ENCODE assay signal across 8 mouse cellular contexts in the genomic region with DNA sequence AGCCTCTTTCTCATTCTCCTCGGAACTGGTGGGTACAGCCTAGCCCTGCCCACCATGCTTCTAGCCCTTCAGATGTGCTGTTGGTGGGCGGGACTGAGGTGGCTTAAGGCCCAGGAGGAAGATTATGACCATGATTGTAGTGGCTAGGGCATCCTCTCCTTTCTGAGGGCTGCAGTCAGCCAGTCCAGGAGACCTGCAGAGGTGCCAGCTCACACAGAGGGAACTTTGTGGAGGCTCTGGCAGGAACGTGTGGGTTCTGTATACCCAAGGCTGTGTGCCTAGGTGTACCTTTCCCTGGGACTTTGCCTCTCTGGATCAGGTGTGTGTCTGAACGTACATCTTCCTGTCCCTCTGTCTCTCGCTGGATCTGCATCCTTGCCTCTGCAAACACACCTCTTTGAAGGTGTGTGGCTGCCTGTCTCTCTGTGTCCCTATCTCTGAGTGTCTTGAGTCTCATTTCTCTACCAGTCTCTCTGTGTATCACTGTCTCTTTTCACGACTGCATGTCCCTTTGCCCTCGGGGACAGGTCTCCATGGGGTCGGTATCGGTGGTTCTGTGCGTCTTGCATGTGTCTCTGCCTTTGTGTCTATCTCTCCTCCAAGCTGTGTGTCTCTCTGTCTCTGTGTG. TPM values are rescaled to one million over a fixed set of nuclear protein-coding genes. Genes with fewer than 3 reads are reported as not detected.
DNase-seq lines count a peak whose midpoint lies in the region; ATAC-seq and TF ChIP-seq lines count a peak whose summit lies in the region.

No protein-coding gene starts in this region.

- intact Hi-C loops in left cerebral cortex, postnatal 25 days (cut with DNase I) = no loop called here
- intact Hi-C loops in left cerebral cortex, postnatal 14 days (cut with DNase I) = no loop called here
- intact Hi-C loops in left cerebral cortex, postnatal 4 days (cut with DNase I) = no loop called here

- WGBS in forebrain, embryonic 12.5 days = 10% methylated on average over 10 of the region's 10 CpGs
- 25% methylated on average over 10 of the region's 10 CpGs for WGBS in liver, embryonic 12.5 days (ENCODE audit: insufficient replicate concordance)

- H3K4me2 ChIP-seq in forebrain, embryonic 12.5 days = peak overlapping the region; percentile 81
- H3K4me2 ChIP-seq in liver, embryonic 12.5 days = peak overlapping the region; percentile 80

- no peak for ATAC-seq in forebrain, embryonic 12.5 days (ENCODE audit: low FRiP score)
- no peak; the same call in 1 of the 2 replicates for ATAC-seq in liver, embryonic 12.5 days

- peak overlapping the region; percentile 77 for H3K4me3 ChIP-seq in forebrain, embryonic 12.5 days (replicated peaks)
- peak overlapping the region; percentile 52 for H3K4me3 ChIP-seq in liver, embryonic 12.5 days

- DNase-seq in left cerebral cortex, postnatal 25 days (ENCODE audit: low spot score in 2 of 2) = peak; percentile 16 to 34
- no peak for DNase-seq in left cerebral cortex, postnatal 14 days (ENCODE audit: low spot score in 2 of 2)
- DNase-seq in brain, embryonic 14.5 days (ENCODE audit: low read depth) = peak; percentile 61
- DNase-seq in c-Kit-positive CD71-positive TER-119-positive erythroid progenitor cells, embryonic 14.5 days (ENCODE audit: low spot score) = no peak
- DNase-seq in Muller cell, postnatal 12 days (ENCODE audit: inconsistent ontology term) = no peak
- no peak for DNase-seq in left cerebral cortex, postnatal 4 days

- peaks cover 8% of the 10 kb centered on the region for H3K36me3 ChIP-seq in forebrain, embryonic 12.5 days (replicated peaks)
- H3K36me3 ChIP-seq in liver, embryonic 12.5 days = no peaks in the 10 kb centered on the region

- H3K9ac ChIP-seq in forebrain, embryonic 12.5 days = peak overlapping the region; percentile 94
- H3K9ac ChIP-seq in liver, embryonic 12.5 days = peak overlapping the region; percentile 67

- peaks cover 53% of the 10 kb centered on the region for H3K4me1 ChIP-seq in forebrain, embryonic 12.5 days
- H3K4me1 ChIP-seq in liver, embryonic 12.5 days = peaks cover 21% of the 10 kb centered on the region

- peak overlapping the region; percentile 88 for H3K27ac ChIP-seq in forebrain, embryonic 12.5 days
- H3K27ac ChIP-seq in liver, embryonic 12.5 days = peak overlapping the region; percentile 32; the same call in 1 of the 2 replicates

- no peak for TF ChIP-seq POLR2A in brain, embryonic 14.5 days (IDR thresholded peaks at IDR 0.05; ENCODE audit: borderline replicate concordance, extremely low read depth, insufficient read depth, insufficient read length, poor library complexity, severe bottlenecking)

- no peaks in the 10 kb centered on the region for H3K9me3 ChIP-seq in forebrain, embryonic 12.5 days
- H3K9me3 ChIP-seq in liver, embryonic 12.5 days (replicated peaks) = no peaks in the 10 kb centered on the region

- TF ChIP-seq CTCF in brain, embryonic 14.5 days (IDR thresholded peaks at IDR 0.05; ENCODE audit: borderline replicate concordance, extremely low read depth, insufficient read depth, insufficient read length) = no peak

- 0 out of 2 replicates have a peak, but pooled peaks cover 20% of the 10 kb centered on the region for H3K27me3 ChIP-seq in forebrain, embryonic 12.5 days
- peaks cover 51% of the 10 kb centered on the region for H3K27me3 ChIP-seq in liver, embryonic 12.5 days (replicated peaks)

RNA-seq across cellular contexts. Expression of gene Enho, which starts 0.8 kb away (rescaled TPM):
- 10 to 100 TPM; 54.4 to 63.0 TPM for total RNA-seq in left cerebral cortex, postnatal 25 days (2021)
- 10 to 100 TPM; 54.7 to 60.3 TPM for total RNA-seq in left cerebral cortex, postnatal 14 days (2021)
- 124 and 147 TPM in 2 replicates for polyA plus RNA-seq in brain, embryonic 14.5 days (2012; rRNA removed)
- 43.2 and 44.7 TPM in 2 replicates for polyA plus RNA-seq in forebrain, embryonic 12.5 days (2016; fragmentation: Nextera tagmentation; extraction: Ambion mirVana)
- polyA plus RNA-seq in liver, embryonic 12.5 days (2016; fragmentation: Nextera tagmentation; extraction: Ambion mirVana) = 1.1 and 1.5 TPM in 2 replicates
- 10 to 100 TPM; 70.3 to 78.4 TPM for total RNA-seq in left cerebral cortex, postnatal 4 days (2021)

RNA-seq across cellular contexts. Expression of gene Cntfr, which starts 57.6 kb away (rescaled TPM):
- 100 to 1,000 TPM in 1 of 2 experiments, 10 to 100 TPM in 1; 98.9 to 109 TPM for total RNA-seq in left cerebral cortex, postnatal 25 days (2021)
- total RNA-seq in left cerebral cortex, postnatal 14 days (2021) = 100 to 1,000 TPM in 1 of 2 experiments, 10 to 100 TPM in 1; 98.6 to 102 TPM
- 62.2 and 109 TPM in 2 replicates for polyA plus RNA-seq in brain, embryonic 14.5 days (2012; rRNA removed)
- polyA plus RNA-seq in forebrain, embryonic 12.5 days (2016; fragmentation: Nextera tagmentation; extraction: Ambion mirVana) = 21.9 and 28.3 TPM in 2 replicates
- 1.4 and 1.7 TPM in 2 replicates for polyA plus RNA-seq in liver, embryonic 12.5 days (2016; fragmentation: Nextera tagmentation; extraction: Ambion mirVana)
- 10 to 100 TPM; 60.5 to 61.7 TPM for total RNA-seq in left cerebral cortex, postnatal 4 days (2021)

Comparison
In these comparisons a context has a peak if more than half of its experiments do, and no peak if none do; other contexts are left out.
1. DNase-seq: peak in left cerebral cortex, postnatal 25 days (2 of 2) and brain, embryonic 14.5 days (single experiment); none in left cerebral cortex, postnatal 14 days (0 of 2), c-Kit-positive CD71-positive TER-119-positive erythroid progenitor cells, embryonic 14.5 days (single experiment), Muller cell, postnatal 12 days (single experiment) and left cerebral cortex, postnatal 4 days (single experiment).